Mouse (Mus musculus) heart, embryonic 15.5 days (tissue): ENCODE measurements around the gene Ap2b1. TPM values are rescaled to one million over a fixed set of nuclear protein-coding genes. Genes with fewer than 3 reads are reported as not detected.

Experiments
- polyA plus RNA-seq: library from polyadenylated mRNA; unstranded; fragments of >200 nt; fragmentation: Nextera tagmentation; extraction: Ambion mirVana; gene quantifications from 2 replicates; pipeline ENCODE4 v1.2.1, GENCODE M21; 2015

Ap2b1 gene
- polyA plus RNA-seq, 1 experiment from 2014 or later = 32.1 TPM

Other genes starting within 250 kb of the Ap2b1 start
- gene Slfn2, start 233.9 kb upstream of the Ap2b1 start, polyA plus RNA-seq = 4.4 and 6.9 TPM in 2 replicates
- gene Slfn1, start 182.2 kb upstream of the Ap2b1 start, polyA plus RNA-seq = 0.34 and 0.55 TPM in 2 replicates
- gene Slfn4, start 123.8 kb upstream of the Ap2b1 start, polyA plus RNA-seq = 0.08 and 0.18 TPM in 2 replicates
- gene Slfn3, start 107.7 kb upstream of the Ap2b1 start, polyA plus RNA-seq = 1.3 TPM in 2 replicates
- gene Slfn14, start 12.3 kb upstream of the Ap2b1 start, polyA plus RNA-seq = 0.20 and 0.41 TPM in 2 replicates
- gene Pex12, start 3.6 kb downstream of the Ap2b1 start, polyA plus RNA-seq = 7.9 and 8.9 TPM in 2 replicates
- gene Rasl10b, start 110.1 kb downstream of the Ap2b1 start, polyA plus RNA-seq = 8.1 and 9.7 TPM in 2 replicates
- gene Gas2l2, start 130.4 kb downstream of the Ap2b1 start, polyA plus RNA-seq = 0.11 and 0.13 TPM in 2 replicates
- gene 1700020L24Rik, start 138.7 kb downstream of the Ap2b1 start, polyA plus RNA-seq = 0.82 and 1.4 TPM in 2 replicates
- gene Mmp28, start 164.0 kb downstream of the Ap2b1 start, polyA plus RNA-seq = 3.8 and 4.0 TPM in 2 replicates
- gene Taf15, start 174.1 kb downstream of the Ap2b1 start, polyA plus RNA-seq = 8.8 and 10.5 TPM in 2 replicates
- 0.09 TPM in 1 of 2 replicates, not detected in the other for gene Heatr9, start 223.2 kb downstream of the Ap2b1 start, polyA plus RNA-seq
- gene Ccl5, start 231.5 kb downstream of the Ap2b1 start, polyA plus RNA-seq = 0.52 and 1.7 TPM in 2 replicates